Mouse (Mus musculus): ENCODE data around the gene Zc3h4.

- TF ChIP-seq POLR2A (IDR thresholded peaks at IDR 0.05; ENCODE audit: control insufficient read depth, low read depth, low read length): no peak
- TF ChIP-seq CTCF (IDR thresholded peaks at IDR 0.05; ENCODE audit: control insufficient read depth, insufficient read depth, insufficient replicate concordance, low read depth, low read length): no peak
Measured at GRCm38 (mm10) chr7:16392923-16393322, 7.8 kb upstream of the Zc3h4 start.

Data from testis, adult 2 months (tissue).